Mouse (Mus musculus): ENCODE data around the gene Renbp.
A peak's percentile ranks its signal among the peaks of the same experiment; 100 is the strongest.

Gene Renbp

GRCm38 (mm10) chrX:73930402-73931062 is at the start of gene Renbp:
Renbp (minus strand) TSS chrX:73930850.
- DNase-seq (ENCODE audit: low spot score in 2 of 2): no peak

- no peak for DNase-seq (ENCODE audit: low spot score in 2 of 2)
These were observed 47.1 kb upstream of the Renbp start for GRCm38 (mm10) chrX:73977783-73978182.

- no peak for DNase-seq (ENCODE audit: low spot score in 2 of 2)
These were observed 45.6 kb upstream of the Renbp start for GRCm38 (mm10) chrX:73976283-73976682.

GRCm38 (mm10) chrX:73972774-73973173 is 42.1 kb upstream of the Renbp start:
- no peak for DNase-seq (ENCODE audit: low spot score in 2 of 2)

- DNase-seq (ENCODE audit: low spot score in 2 of 2): no peak
These were observed 40.1 kb upstream of the Renbp start for GRCm38 (mm10) chrX:73970781-73971180.

GRCm38 (mm10) chrX:73969729-73970128 is 39.1 kb upstream of the Renbp start:
- DNase-seq (ENCODE audit: low spot score in 2 of 2): no peak

- DNase-seq (ENCODE audit: low spot score in 2 of 2): no peak
These were observed 38.5 kb upstream of the Renbp start for GRCm38 (mm10) chrX:73969167-73969566.

- DNase-seq (ENCODE audit: low spot score in 2 of 2): peak; percentile 73 to 81
These were observed 36.8 kb upstream of the Renbp start for GRCm38 (mm10) chrX:73967177-73968075.

GRCm38 (mm10) chrX:73966248-73967176 is 35.9 kb upstream of the Renbp start, which contains the start of gene Hcfc1:
Hcfc1 (minus strand) TSS chrX:73966357.
- peak; percentile 59 to 83 for DNase-seq (ENCODE audit: low spot score in 2 of 2)

- DNase-seq (ENCODE audit: low spot score in 2 of 2): peak; percentile 31 to 47
These were observed 34.7 kb upstream of the Renbp start for GRCm38 (mm10) chrX:73965307-73965706.

- DNase-seq (ENCODE audit: low spot score in 2 of 2): no peak
These were observed 33.7 kb upstream of the Renbp start for GRCm38 (mm10) chrX:73964363-73964762.

GRCm38 (mm10) chrX:73954988-73955387 is 24.3 kb upstream of the Renbp start:
- DNase-seq (ENCODE audit: low spot score in 2 of 2): no peak

GRCm38 (mm10) chrX:73952603-73953002 is 22.0 kb upstream of the Renbp start:
- no peak for DNase-seq (ENCODE audit: low spot score in 2 of 2)

GRCm38 (mm10) chrX:73949341-73949740 is 18.7 kb upstream of the Renbp start:
- no peak for DNase-seq (ENCODE audit: low spot score in 2 of 2)

GRCm38 (mm10) chrX:73948647-73949046 is 18.0 kb upstream of the Renbp start:
- DNase-seq (ENCODE audit: low spot score in 2 of 2): peak in 1 of 2 experiments; percentile 38

GRCm38 (mm10) chrX:73946896-73947295 is 16.2 kb upstream of the Renbp start:
- no peak for DNase-seq (ENCODE audit: low spot score in 2 of 2)

GRCm38 (mm10) chrX:73942294-73942693 is 11.6 kb upstream of the Renbp start:
- no peak for DNase-seq (ENCODE audit: low spot score in 2 of 2)

GRCm38 (mm10) chrX:73941860-73942259 is 11.2 kb upstream of the Renbp start:
- no peak for DNase-seq (ENCODE audit: low spot score in 2 of 2)

GRCm38 (mm10) chrX:73931871-73932270 is 1.2 kb upstream of the Renbp start:
- DNase-seq (ENCODE audit: low spot score in 2 of 2): no peak

- DNase-seq (ENCODE audit: low spot score in 2 of 2): no peak
These were observed 8.1 kb downstream of the Renbp start for GRCm38 (mm10) chrX:73922550-73922882.

GRCm38 (mm10) chrX:73921823-73922549 is 8.7 kb downstream of the Renbp start, which contains the start of the genes Arhgap4 and Naa10:
Arhgap4 (minus strand) TSS chrX:73921870.
Naa10 (minus strand) TSS chrX:73921944.
- peak; percentile 62 to 75 for DNase-seq (ENCODE audit: low spot score in 2 of 2)
